Mouse (Mus musculus): ENCODE measurements around the gene Minar1. TPM values are rescaled to one million over a fixed set of nuclear protein-coding genes. Genes with fewer than 3 reads are reported as not detected.
A peak's percentile ranks its signal among the peaks of the same experiment; 100 is the strongest.

Gene Minar1
- polyA plus RNA-seq (2014; fragmentation: Nextera tagmentation; extraction: Ambion mirVana): 0.07 TPM in 2 replicates

DNA sequence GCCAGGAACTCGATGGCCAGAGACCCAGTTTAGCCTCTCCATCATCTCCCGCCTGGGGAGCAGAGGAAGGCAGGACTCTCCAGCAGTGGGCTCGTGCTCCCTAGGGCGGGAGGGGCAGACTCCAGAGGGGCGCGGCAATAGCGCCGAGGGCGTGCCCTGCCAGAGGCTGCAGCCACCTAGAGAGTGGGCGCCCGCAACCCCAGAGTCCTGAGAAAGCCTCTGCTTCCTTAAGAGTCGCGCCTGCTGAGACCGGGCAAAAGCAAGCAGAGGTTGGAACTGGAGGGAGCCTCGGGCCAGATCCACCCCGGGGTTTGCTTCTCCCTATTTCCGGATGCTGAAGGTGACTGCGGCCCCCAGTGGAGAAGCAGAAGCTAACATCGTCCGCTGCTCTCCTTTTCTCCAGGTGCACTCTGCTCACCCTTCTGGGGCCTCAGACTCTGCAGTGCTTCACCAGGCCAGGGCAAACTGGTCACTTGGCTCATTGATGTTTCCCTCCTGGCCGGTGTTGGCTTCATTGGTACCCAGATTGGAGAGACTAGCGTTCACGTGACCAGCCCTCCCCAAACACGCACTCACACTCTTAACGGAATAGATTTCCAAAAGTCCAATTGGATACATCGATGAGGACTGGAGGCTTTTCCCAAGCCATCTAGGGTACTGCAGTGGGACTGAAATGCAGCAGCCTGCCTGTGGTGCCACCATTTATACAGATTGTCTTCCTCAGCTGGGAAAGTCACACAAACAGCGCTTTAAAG, at the start of gene Minar1:
TSS of gene Minar1 (minus strand) at position 120 of the 755 bp plus-strand sequence.
- Histone ChIP-seq H3K27ac (ENCODE audit: low read depth, low read length) (no peak within 1 kb of the TSS), H3K4me3 (ENCODE audit: low read depth, low read length) (peak within 1 kb of the TSS; percentile 48), H3K4me1 (ENCODE audit: control insufficient read depth, insufficient read depth, low read length) (peaks cover 9% of the 10 kb centered on the region), H3K36me3 (ENCODE audit: control insufficient read depth, insufficient read depth, low read length) (no peaks in the 10 kb centered on the region), H3K4me2 (peak within 1 kb of the TSS; percentile 86), H3K27me3 (ENCODE audit: control insufficient read depth, insufficient read depth, low read length) (peaks cover 43% of the 10 kb centered on the region), H3K9me3 (replicated peaks; ENCODE audit: control insufficient read depth, low read length) (no peaks in the 10 kb centered on the region), H3K9ac (ENCODE audit: low read depth, low read length) (peak within 1 kb of the TSS; percentile 29; the same call in 1 of the 2 replicates)
- WGBS (ENCODE audit: insufficient replicate concordance): under 1% methylated on average over 27 of the region's 27 CpGs
- peak; percentile 63 for ATAC-seq (replicated peaks; ENCODE audit: insufficient number of reproducible peaks, low FRiP score, low TSS enrichment)

GRCm38 (mm10) chr9:89669878-89670277, 47.0 kb upstream of the Minar1 start:
- no peak for ATAC-seq (replicated peaks; ENCODE audit: insufficient number of reproducible peaks, low FRiP score, low TSS enrichment)
- no peaks in the 10 kb centered on the region for H3K4me1 ChIP-seq (ENCODE audit: control insufficient read depth, insufficient read depth, low read length)
- no peaks in the 10 kb centered on the region for H3K9me3 ChIP-seq (replicated peaks; ENCODE audit: control insufficient read depth, low read length)

GRCm38 (mm10) chr9:89667306-89667942, 44.5 kb upstream of the Minar1 start:
- H3K4me3 ChIP-seq (ENCODE audit: low read depth, low read length): no peak overlapping the region
- H3K27me3 ChIP-seq (ENCODE audit: control insufficient read depth, insufficient read depth, low read length): no peaks in the 10 kb centered on the region
- H3K36me3 ChIP-seq (ENCODE audit: control insufficient read depth, insufficient read depth, low read length): no peaks in the 10 kb centered on the region
- H3K27ac ChIP-seq (ENCODE audit: low read depth, low read length): no peak overlapping the region
- 71% methylated on average over 4 of the region's 4 CpGs for WGBS (ENCODE audit: insufficient replicate concordance)
- H3K4me1 ChIP-seq (ENCODE audit: control insufficient read depth, insufficient read depth, low read length): no peaks in the 10 kb centered on the region
- H3K4me2 ChIP-seq: no peak overlapping the region
- ATAC-seq (replicated peaks; ENCODE audit: insufficient number of reproducible peaks, low FRiP score, low TSS enrichment): no peak
- H3K9me3 ChIP-seq (replicated peaks; ENCODE audit: control insufficient read depth, low read length): no peaks in the 10 kb centered on the region
- no peak overlapping the region for H3K9ac ChIP-seq (ENCODE audit: low read depth, low read length)

More at GRCm38 (mm10) chr9:89669878-89670277, 47.0 kb upstream of the Minar1 start:
- H3K4me3 ChIP-seq (ENCODE audit: low read depth, low read length): no peak overlapping the region
- H3K36me3 ChIP-seq (ENCODE audit: control insufficient read depth, insufficient read depth, low read length): no peaks in the 10 kb centered on the region
- 70% methylated on average over 4 of the region's 4 CpGs for WGBS (ENCODE audit: insufficient replicate concordance)
- no peak overlapping the region for H3K27ac ChIP-seq (ENCODE audit: low read depth, low read length)
- no peak overlapping the region for H3K4me2 ChIP-seq
- no peak overlapping the region for H3K9ac ChIP-seq (ENCODE audit: low read depth, low read length)
- H3K27me3 ChIP-seq (ENCODE audit: control insufficient read depth, insufficient read depth, low read length): no peaks in the 10 kb centered on the region

GRCm38 (mm10) chr9:89650913-89651312, 28.0 kb upstream of the Minar1 start:
- Histone ChIP-seq H3K36me3 (ENCODE audit: control insufficient read depth, insufficient read depth, low read length) (no peaks in the 10 kb centered on the region), H3K4me1 (ENCODE audit: control insufficient read depth, insufficient read depth, low read length) (no peaks in the 10 kb centered on the region), H3K27ac (ENCODE audit: low read depth, low read length) (no peak overlapping the region), H3K9me3 (replicated peaks; ENCODE audit: control insufficient read depth, low read length) (no peaks in the 10 kb centered on the region), H3K4me3 (ENCODE audit: low read depth, low read length) (no peak overlapping the region), H3K9ac (ENCODE audit: low read depth, low read length) (no peak overlapping the region), H3K27me3 (ENCODE audit: control insufficient read depth, insufficient read depth, low read length) (no peaks in the 10 kb centered on the region), H3K4me2 (no peak overlapping the region)
- no peak for ATAC-seq (replicated peaks; ENCODE audit: insufficient number of reproducible peaks, low FRiP score, low TSS enrichment)
- 67% methylated on average over 6 of the region's 6 CpGs for WGBS (ENCODE audit: insufficient replicate concordance)

- Histone ChIP-seq H3K9ac (ENCODE audit: low read depth, low read length) (no peak overlapping the region), H3K27me3 (ENCODE audit: control insufficient read depth, insufficient read depth, low read length) (no peaks in the 10 kb centered on the region), H3K4me2 (no peak overlapping the region), H3K27ac (ENCODE audit: low read depth, low read length) (no peak overlapping the region), H3K36me3 (ENCODE audit: control insufficient read depth, insufficient read depth, low read length) (no peaks in the 10 kb centered on the region), H3K4me1 (ENCODE audit: control insufficient read depth, insufficient read depth, low read length) (no peaks in the 10 kb centered on the region), H3K4me3 (ENCODE audit: low read depth, low read length) (no peak overlapping the region), H3K9me3 (replicated peaks; ENCODE audit: control insufficient read depth, low read length) (no peaks in the 10 kb centered on the region)
- 68% methylated on average over 3 of the region's 3 CpGs for WGBS (ENCODE audit: insufficient replicate concordance)
- ATAC-seq (replicated peaks; ENCODE audit: insufficient number of reproducible peaks, low FRiP score, low TSS enrichment): no peak
These were observed 14.5 kb upstream of the Minar1 start for GRCm38 (mm10) chr9:89637453-89637852.

GRCm38 (mm10) chr9:89622296-89623005, 474 bp downstream of the Minar1 start:
- WGBS (ENCODE audit: insufficient replicate concordance): 1% methylated on average over 42 of the region's 42 CpGs
- peak overlapping the region; percentile 48 for H3K4me3 ChIP-seq (ENCODE audit: low read depth, low read length)
- H3K4me2 ChIP-seq: peak overlapping the region; percentile 86
- ATAC-seq (replicated peaks; ENCODE audit: insufficient number of reproducible peaks, low FRiP score, low TSS enrichment): peak; percentile 63
- H3K9ac ChIP-seq (ENCODE audit: low read depth, low read length): peak overlapping the region; percentile 29; the same call in 1 of the 2 replicates
- H3K27ac ChIP-seq (ENCODE audit: low read depth, low read length): no peak overlapping the region
- peaks cover 43% of the 10 kb centered on the region for H3K27me3 ChIP-seq (ENCODE audit: control insufficient read depth, insufficient read depth, low read length)
- H3K4me1 ChIP-seq (ENCODE audit: control insufficient read depth, insufficient read depth, low read length): peaks cover 9% of the 10 kb centered on the region
- no peaks in the 10 kb centered on the region for H3K9me3 ChIP-seq (replicated peaks; ENCODE audit: control insufficient read depth, low read length)
- H3K36me3 ChIP-seq (ENCODE audit: control insufficient read depth, insufficient read depth, low read length): no peaks in the 10 kb centered on the region

DNA sequence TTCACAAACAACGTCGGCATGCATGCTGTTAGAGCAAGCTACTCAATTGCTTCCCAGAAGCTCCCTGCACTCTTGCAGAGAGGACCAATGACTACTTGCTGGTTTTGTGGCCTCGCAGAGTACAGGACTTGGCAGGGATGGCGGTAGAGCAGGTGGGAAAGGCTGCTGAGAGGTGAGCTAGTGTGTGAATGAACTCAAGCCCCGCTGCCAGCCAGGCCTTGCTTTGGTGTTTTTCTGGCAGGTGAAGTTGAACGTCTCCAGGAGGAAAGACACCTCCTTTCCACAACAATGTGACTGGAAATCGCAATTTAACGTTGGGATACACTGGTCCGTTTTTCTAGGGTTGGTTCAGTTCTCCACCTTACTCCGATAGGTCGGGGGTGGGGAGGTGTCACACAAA, 1.2 kb downstream of the Minar1 start:
- Histone ChIP-seq H3K9ac (ENCODE audit: low read depth, low read length) (no peak overlapping the region), H3K27me3 (ENCODE audit: control insufficient read depth, insufficient read depth, low read length) (peaks cover 43% of the 10 kb centered on the region), H3K9me3 (replicated peaks; ENCODE audit: control insufficient read depth, low read length) (no peaks in the 10 kb centered on the region), H3K4me1 (ENCODE audit: control insufficient read depth, insufficient read depth, low read length) (peaks cover 9% of the 10 kb centered on the region), H3K27ac (ENCODE audit: low read depth, low read length) (no peak overlapping the region), H3K4me3 (ENCODE audit: low read depth, low read length) (peak overlapping the region; percentile 48; the same call in 1 of the 2 replicates), H3K4me2 (peak overlapping the region; percentile 86), H3K36me3 (ENCODE audit: control insufficient read depth, insufficient read depth, low read length) (no peaks in the 10 kb centered on the region)
- WGBS (ENCODE audit: insufficient replicate concordance): 4% methylated on average over 11 of the region's 11 CpGs
- ATAC-seq (replicated peaks; ENCODE audit: insufficient number of reproducible peaks, low FRiP score, low TSS enrichment): no peak; the same call in 1 of the 2 replicates

- Histone ChIP-seq H3K4me1 (ENCODE audit: control insufficient read depth, insufficient read depth, low read length) (peaks cover 9% of the 10 kb centered on the region), H3K36me3 (ENCODE audit: control insufficient read depth, insufficient read depth, low read length) (no peaks in the 10 kb centered on the region), H3K4me3 (ENCODE audit: low read depth, low read length) (no peak overlapping the region), H3K27ac (ENCODE audit: low read depth, low read length) (no peak overlapping the region), H3K9me3 (replicated peaks; ENCODE audit: control insufficient read depth, low read length) (no peaks in the 10 kb centered on the region), H3K27me3 (ENCODE audit: control insufficient read depth, insufficient read depth, low read length) (peaks cover 43% of the 10 kb centered on the region), H3K9ac (ENCODE audit: low read depth, low read length) (no peak overlapping the region), H3K4me2 (no peak overlapping the region)
- 18% methylated on average over 6 of the region's 6 CpGs for WGBS (ENCODE audit: insufficient replicate concordance)
- ATAC-seq (replicated peaks; ENCODE audit: insufficient number of reproducible peaks, low FRiP score, low TSS enrichment): no peak
These were observed 2.6 kb downstream of the Minar1 start for GRCm38 (mm10) chr9:89620347-89620746.
